Mouse (Mus musculus): ENCODE results near the gene Kcnma1.

The Kcnma1 gene

DNA sequence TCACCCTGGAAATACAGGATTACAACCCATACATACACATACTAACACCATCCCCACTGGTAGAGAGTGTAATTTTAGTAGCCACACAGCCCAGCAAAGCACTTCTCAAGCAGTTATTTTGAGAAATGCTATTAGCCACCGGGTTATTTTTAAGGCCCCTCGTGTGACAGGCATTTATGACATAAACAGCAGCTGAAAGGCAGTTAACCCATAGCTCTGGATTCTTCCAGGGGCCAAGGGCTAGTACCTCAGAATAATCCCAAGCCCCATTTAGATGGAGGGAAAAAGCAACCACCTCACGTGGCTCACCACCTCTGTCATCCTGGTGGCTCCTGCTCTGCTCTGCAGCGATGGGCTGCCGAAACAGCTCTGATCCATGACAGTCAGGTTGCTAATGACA is 136.7 kb downstream of the Kcnma1 start:
- DNase-seq (ENCODE audit: extremely low spot score, low spot score) = no peak

DNA sequence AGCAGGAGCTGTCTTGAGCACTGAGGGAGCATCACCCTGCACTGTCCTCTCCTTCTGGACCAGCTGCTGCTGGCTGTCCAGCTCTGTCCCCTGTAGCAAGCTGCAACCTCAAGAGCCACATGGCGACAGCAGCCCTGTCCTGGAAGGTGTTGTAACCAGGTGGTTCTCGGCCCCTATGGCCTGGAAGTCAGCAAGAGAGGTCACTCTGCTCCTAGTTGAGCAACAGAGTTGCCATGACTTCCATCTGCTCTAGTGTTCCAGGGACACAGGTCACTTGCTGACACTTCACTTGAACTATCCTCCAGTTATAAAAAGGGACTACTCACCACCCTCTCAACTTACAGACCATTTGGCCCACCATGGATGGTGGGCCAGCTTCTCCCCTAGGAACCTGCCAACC is 139.7 kb downstream of the Kcnma1 start:
- no peak for DNase-seq (ENCODE audit: extremely low spot score, low spot score)

- DNase-seq (ENCODE audit: extremely low spot score, low spot score) = no peak
These were observed 157.3 kb downstream of the Kcnma1 start for GRCm38 (mm10) chr14:23857034-23857433.

- DNase-seq (ENCODE audit: extremely low spot score, low spot score) = no peak
These were observed 159.3 kb downstream of the Kcnma1 start for GRCm38 (mm10) chr14:23854946-23855345.

- DNase-seq (ENCODE audit: extremely low spot score, low spot score) = no peak
These were observed 165.7 kb downstream of the Kcnma1 start for GRCm38 (mm10) chr14:23848529-23849141.

GRCm38 (mm10) chr14:23846706-23847105 is 167.6 kb downstream of the Kcnma1 start:
- no peak for DNase-seq (ENCODE audit: extremely low spot score, low spot score)

- no peak for DNase-seq (ENCODE audit: extremely low spot score, low spot score)
These were observed 172.3 kb downstream of the Kcnma1 start for GRCm38 (mm10) chr14:23842025-23842424.

DNA sequence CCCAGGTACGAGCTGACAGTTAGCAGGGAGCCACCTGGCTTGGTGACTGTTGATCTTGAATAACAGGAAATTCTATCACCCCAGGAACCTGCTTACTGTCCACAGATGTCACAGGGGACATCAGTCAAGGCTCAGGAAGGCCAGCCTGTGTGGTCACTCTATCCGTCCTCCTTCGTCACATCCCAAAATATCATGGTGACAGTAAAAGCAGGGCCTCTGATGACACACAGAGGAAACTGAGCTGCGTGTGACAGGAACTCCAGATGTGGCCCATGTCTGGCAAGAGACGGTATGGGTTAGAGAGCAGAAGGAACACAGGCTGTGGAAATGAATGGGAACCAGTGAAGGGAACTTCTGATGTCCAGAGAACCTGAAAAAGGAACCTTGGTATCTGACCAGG is 174.7 kb downstream of the Kcnma1 start:
- DNase-seq (ENCODE audit: extremely low spot score, low spot score) = no peak

GRCm38 (mm10) chr14:23835387-23836111 is 178.7 kb downstream of the Kcnma1 start:
- DNase-seq (ENCODE audit: extremely low spot score, low spot score) = no peak

DNA sequence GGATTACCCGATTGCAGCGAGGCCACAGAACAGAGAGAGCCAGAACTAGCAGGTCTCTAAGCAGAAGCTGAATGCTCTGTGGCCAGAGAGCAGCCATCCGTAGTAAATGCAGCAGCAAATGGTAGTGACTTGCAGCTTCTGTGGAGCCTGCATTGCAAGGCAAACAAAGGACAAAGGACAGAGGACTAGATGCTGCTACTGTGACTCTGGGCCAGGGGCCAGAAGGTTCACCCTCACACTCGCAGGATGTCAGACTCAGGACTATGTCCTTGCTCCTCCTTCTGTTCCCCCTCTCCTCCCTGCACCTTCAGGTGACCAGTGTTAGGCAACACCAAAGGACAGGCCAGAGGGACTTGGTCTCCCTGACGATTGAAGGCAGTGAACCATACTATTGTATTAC is 183.0 kb downstream of the Kcnma1 start:
- DNase-seq (ENCODE audit: extremely low spot score, low spot score) = no peak

GRCm38 (mm10) chr14:23830316-23830715 is 184.0 kb downstream of the Kcnma1 start:
- no peak for DNase-seq (ENCODE audit: extremely low spot score, low spot score)

DNA sequence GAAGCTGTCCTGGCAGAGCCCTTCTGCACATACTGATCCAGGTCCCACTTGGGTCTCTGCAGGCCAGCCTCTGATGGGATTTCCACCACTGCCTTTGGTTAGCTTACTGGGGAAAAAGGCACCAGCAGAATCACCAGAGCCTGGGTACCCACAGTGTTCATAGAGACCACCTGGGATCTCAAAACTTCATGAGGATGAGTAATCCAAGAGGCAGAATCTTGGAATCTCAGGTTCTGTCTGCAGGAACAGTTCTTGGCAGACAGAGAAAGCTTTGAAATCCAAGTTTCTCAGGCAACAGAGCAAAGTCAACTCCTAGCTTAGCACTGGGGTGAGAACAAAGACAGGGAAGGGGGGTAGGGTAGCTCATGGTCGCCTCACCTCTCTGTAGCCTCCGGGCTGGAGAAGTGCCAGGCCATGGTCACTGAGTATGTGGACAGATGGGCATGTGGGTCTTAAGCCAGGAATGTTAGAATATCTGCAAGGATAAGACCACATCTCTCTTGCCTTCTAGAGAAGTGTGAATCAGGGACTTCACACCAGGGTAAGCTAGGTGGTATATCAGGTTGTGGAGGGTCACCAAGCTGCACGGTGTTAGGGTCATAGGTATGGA is 185.5 kb downstream of the Kcnma1 start:
- DNase-seq (ENCODE audit: extremely low spot score, low spot score) = no peak

GRCm38 (mm10) chr14:23824937-23825336 is 189.4 kb downstream of the Kcnma1 start:
- no peak for DNase-seq (ENCODE audit: extremely low spot score, low spot score)

DNA sequence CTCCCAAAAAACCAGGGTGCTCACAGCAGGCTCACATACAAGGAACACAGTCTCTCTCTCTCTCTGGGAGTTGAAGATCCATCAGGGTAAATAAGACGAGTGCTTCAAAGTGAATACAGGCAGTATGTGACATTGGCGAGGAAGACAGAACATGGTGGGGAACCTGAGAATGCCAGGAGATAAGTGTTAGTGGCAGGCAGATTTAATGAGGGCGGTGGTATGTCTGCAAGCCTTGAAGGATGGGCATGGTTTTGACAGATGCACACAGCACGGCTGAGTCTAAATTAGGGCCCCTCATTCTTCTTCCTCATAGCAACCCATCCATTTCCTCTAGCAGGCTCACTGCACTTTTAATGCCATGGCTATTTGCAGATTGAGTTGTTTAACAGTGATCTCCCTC is 190.0 kb downstream of the Kcnma1 start:
- DNase-seq (ENCODE audit: extremely low spot score, low spot score) = no peak

- DNase-seq (ENCODE audit: extremely low spot score, low spot score) = no peak
These were observed 196.7 kb downstream of the Kcnma1 start for GRCm38 (mm10) chr14:23817585-23817984.

DNA sequence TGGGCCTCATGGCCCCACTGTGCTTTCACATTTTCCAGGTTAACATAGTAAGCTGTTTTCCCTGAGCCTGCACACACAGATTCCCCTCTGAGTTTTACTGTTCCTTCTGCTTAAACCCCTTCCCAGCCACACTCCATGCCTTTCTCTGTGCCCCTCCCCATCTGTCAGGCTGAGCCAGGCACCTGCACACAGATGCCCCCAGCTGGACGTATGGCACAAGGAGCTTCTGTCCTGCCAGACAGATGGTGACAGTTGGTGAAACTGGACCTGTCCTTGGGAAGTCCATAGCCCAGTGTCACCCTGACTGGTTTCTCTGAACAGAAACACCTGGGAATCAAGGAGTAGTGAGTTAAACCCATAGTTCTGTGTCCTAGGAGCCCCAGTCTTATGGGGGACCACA is 204.2 kb downstream of the Kcnma1 start:
- DNase-seq (ENCODE audit: extremely low spot score, low spot score) = no peak

DNA sequence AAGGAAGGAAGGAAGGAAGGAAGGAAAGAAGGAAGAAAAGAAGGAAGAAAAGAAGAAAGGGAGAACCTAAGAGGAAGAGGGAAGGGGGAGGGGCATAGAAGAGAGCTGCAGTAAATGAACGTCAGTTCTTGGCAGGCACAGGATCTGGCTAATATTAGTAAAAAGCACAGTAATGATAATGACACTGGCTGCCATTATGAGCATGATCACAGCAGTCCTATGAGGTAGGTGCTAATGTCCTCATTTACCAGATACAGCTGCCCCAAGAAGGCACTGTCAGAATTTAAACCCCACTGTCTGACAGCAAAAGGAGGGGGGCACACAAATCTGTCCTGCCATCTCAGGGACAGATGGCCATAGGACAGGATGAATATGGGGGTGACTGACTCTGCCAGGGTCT is 205.2 kb downstream of the Kcnma1 start:
- DNase-seq (ENCODE audit: extremely low spot score, low spot score) = no peak

DNA sequence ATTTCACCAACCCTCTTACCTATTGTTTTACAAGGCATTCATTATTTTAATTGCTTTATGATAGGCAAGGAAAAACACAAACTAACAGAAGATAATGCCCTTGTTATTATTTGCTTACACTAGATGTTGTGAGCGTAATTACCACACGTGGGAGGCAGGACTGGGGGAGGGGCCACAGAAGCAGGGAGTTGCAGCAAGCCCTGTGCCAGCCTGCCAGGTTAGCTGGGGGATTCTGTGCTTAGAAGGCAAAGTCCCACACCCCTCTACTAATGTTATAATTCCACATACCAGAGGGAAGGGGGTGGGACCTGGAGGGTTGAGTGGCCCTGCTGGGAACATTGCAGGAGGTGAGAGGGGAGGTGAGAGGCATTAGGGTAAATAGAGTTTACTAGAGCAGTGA is 207.9 kb downstream of the Kcnma1 start:
- no peak for DNase-seq (ENCODE audit: extremely low spot score, low spot score)

DNA sequence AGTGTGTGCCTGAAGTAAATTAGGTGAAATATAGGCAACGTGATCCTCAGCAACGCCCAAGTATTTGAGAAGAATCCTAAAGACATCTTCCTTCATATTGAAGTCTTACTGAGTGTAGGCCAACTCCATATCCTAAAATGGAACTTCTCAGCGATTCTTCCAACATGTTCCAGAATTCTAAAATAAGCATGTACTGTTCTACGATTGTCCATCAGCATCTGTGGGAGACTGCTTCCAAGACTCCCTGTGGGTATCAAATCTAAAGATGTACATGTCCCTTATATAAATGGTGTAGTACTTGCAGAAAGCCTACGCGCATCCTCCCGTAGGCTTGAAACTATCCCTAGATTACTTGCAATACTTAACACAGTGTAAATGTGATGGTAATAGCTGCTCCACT is 217.4 kb downstream of the Kcnma1 start:
- DNase-seq (ENCODE audit: extremely low spot score, low spot score) = no peak

DNA sequence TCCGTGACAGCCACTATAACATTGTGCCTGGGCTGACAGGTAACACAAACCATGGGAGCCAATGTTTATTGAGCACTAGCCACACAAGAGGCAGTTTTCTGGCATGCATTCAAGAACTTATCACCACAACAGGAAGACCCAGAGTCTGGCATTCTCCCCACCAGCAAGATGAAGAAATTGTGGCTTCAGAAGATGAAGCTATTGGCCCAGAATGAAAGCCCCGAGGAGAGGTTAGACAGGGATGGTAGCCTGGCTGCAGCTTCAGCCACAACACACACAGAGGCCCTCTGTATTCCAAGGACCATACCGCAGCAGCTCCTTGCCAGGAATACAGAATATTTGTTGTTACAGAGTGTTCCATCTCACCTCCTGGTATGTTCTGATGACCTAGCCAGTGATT is 221.6 kb downstream of the Kcnma1 start:
- no peak for DNase-seq (ENCODE audit: extremely low spot score, low spot score)

- no peak for DNase-seq (ENCODE audit: extremely low spot score, low spot score)
These were observed 222.2 kb downstream of the Kcnma1 start for GRCm38 (mm10) chr14:23792076-23792475.

GRCm38 (mm10) chr14:23791261-23791691 is 223.0 kb downstream of the Kcnma1 start:
- DNase-seq (ENCODE audit: extremely low spot score, low spot score) = peak; percentile 75

GRCm38 (mm10) chr14:23786687-23787073 is 227.6 kb downstream of the Kcnma1 start:
- DNase-seq (ENCODE audit: extremely low spot score, low spot score) = no peak
